ENCODE assay signal across 21 mouse cellular contexts in the genomic region with DNA sequence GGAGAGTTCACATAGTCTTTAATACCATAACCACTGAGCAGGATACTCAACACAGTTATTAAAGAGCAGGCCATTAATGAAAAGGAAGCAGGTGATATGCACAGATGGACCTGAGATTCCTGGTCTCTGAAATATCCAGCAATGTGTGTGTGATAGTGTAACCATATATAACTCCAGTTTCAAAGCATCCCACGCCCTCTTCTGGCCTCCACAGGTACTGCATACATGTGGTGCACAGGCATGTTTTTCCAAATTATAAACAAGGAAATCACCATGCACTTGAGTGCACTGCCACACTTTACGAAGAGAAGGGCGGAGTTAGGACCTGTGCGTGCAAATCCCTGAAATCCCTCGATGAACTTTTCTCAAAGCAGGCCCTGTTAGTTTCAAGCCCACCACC.
DNase-seq lines count a peak whose midpoint lies in the region; ATAC-seq and TF ChIP-seq lines count a peak whose summit lies in the region.
"Had no signal": no experiment of that assay in that cellular context is flagged by ENCODE, and none has a peak within 500 bp of the region (broad histone marks: within the 10 kb centered on the region; RNA-seq: fewer than 3 reads in every experiment).

No protein-coding gene starts in this region.

- DNase-seq in liver, postnatal 0 days = no peak
- DNase-seq in liver, embryonic 11.5 days (ENCODE audit: low spot score) = no peak
- DNase-seq in G1E (ENCODE audit: low spot score) = no peak
- DNase-seq in brain, embryonic 14.5 days (ENCODE audit: low read depth) = no peak
- DNase-seq: adrenal gland, adult 8-10 months; cerebellum, adult 9-11 months; kidney, postnatal 10 days; layer of hippocampus, adult 9-11 months; lung, postnatal 4 days; spleen, adult 18-20 months; thymus, postnatal 36 days had no signal

- no peak for ATAC-seq in intestine, postnatal 0 days
- ATAC-seq in intestine, embryonic 16.5 days = no peak
- no peak for ATAC-seq in liver, postnatal 0 days
- ATAC-seq in liver, embryonic 11.5 days (replicated peaks; ENCODE audit: low FRiP score) = no peak
- ATAC-seq in G1E (ENCODE audit: extremely low read depth, insufficient number of reproducible peaks, low FRiP score, poor library complexity, severe bottlenecking) = no peak
- ATAC-seq in megakaryocyte progenitor cell, adult 5-6 weeks (replicated peaks; ENCODE audit: poor library complexity) = no peak
- ATAC-seq: forebrain, embryonic 15.5 days had no signal

- peak; percentile 63 for TF ChIP-seq CTCF in intestine, postnatal 0 days (IDR thresholded peaks at IDR 0.05; ENCODE audit: low read depth)
- peak; percentile 65 for TF ChIP-seq CTCF in liver, postnatal 0 days (IDR thresholded peaks at IDR 0.05; ENCODE audit: low read depth)
- TF ChIP-seq CTCF in G1E (IDR thresholded peaks at IDR 0.05; ENCODE audit: low read depth, low read length) = 0 out of 2 replicates have a peak, but pooled peaks have one; percentile 11
- peak; percentile 11; the same call in 1 of the 2 replicates for TF ChIP-seq CTCF in brain, embryonic 14.5 days (IDR thresholded peaks at IDR 0.05; ENCODE audit: borderline replicate concordance, extremely low read depth, insufficient read depth, insufficient read length)

- WGBS in intestine, postnatal 0 days = 83% methylated on average over 5 of the region's 5 CpGs
- 89% methylated on average over 5 of the region's 5 CpGs for WGBS in intestine, embryonic 16.5 days
- 83% methylated on average over 5 of the region's 5 CpGs for WGBS in liver, postnatal 0 days (ENCODE audit: insufficient replicate concordance)
- 79% methylated on average over 5 of the region's 5 CpGs for WGBS in liver, embryonic 11.5 days

- H3K27ac ChIP-seq in intestine, postnatal 0 days (ENCODE audit: low read depth, low read length) = no peak overlapping the region
- no peak overlapping the region for H3K27ac ChIP-seq in intestine, embryonic 16.5 days (ENCODE audit: low read length)
- no peak overlapping the region for H3K27ac ChIP-seq in liver, postnatal 0 days (ENCODE audit: low read depth)
- no peak overlapping the region for H3K27ac ChIP-seq in liver, embryonic 11.5 days (ENCODE audit: low read depth, low read length)
- H3K27ac ChIP-seq: forebrain, embryonic 15.5 days; heart, embryonic 10.5 days; hindbrain, embryonic 13.5 days; neural tube, embryonic 13.5 days had no signal

- H3K4me3 ChIP-seq in intestine, postnatal 0 days (ENCODE audit: low read depth, low read length) = no peak overlapping the region
- no peak overlapping the region for H3K4me3 ChIP-seq in intestine, embryonic 16.5 days (ENCODE audit: low read length)
- H3K4me3 ChIP-seq in liver, postnatal 0 days (ENCODE audit: low read depth, low read length) = no peak overlapping the region
- no peak overlapping the region for H3K4me3 ChIP-seq in liver, embryonic 11.5 days (ENCODE audit: low read depth, low read length)
- H3K4me3 ChIP-seq in G1E (ENCODE audit: low read depth, low read length) = no peak overlapping the region
- H3K4me3 ChIP-seq: embryonic facial prominence, embryonic 13.5 days; forebrain, embryonic 15.5 days; heart, embryonic 10.5 days; hindbrain, embryonic 13.5 days; intestine, embryonic 15.5 days; neural tube, embryonic 13.5 days had no signal

- TF ChIP-seq EP300 in liver, postnatal 0 days (IDR thresholded peaks at IDR 0.05; ENCODE audit: low read depth) = no peak

- H3K9me3 ChIP-seq in intestine, postnatal 0 days (ENCODE audit: control insufficient read depth) = no peaks in the 10 kb centered on the region
- no peaks in the 10 kb centered on the region for H3K9me3 ChIP-seq in intestine, embryonic 16.5 days (ENCODE audit: control insufficient read depth, low read length)
- H3K9me3 ChIP-seq in liver, postnatal 0 days (ENCODE audit: low read length) = peaks cover 2% of the 10 kb centered on the region; the same call in 1 of the 2 replicates
- H3K9me3 ChIP-seq in liver, embryonic 11.5 days (ENCODE audit: control insufficient read depth, low read length) = 0 out of 2 replicates have a peak, but pooled peaks cover 3% of the 10 kb centered on the region
- peaks cover 5% of the 10 kb centered on the region for H3K9me3 ChIP-seq in G1E (replicated peaks)
- H3K9me3 ChIP-seq: embryonic facial prominence, embryonic 13.5 days; forebrain, embryonic 15.5 days; hindbrain, embryonic 13.5 days; intestine, embryonic 15.5 days had no signal

- H3K9ac ChIP-seq in intestine, postnatal 0 days (ENCODE audit: low read depth, low read length) = no peak overlapping the region
- H3K9ac ChIP-seq in intestine, embryonic 16.5 days (ENCODE audit: low read depth, low read length) = no peak overlapping the region
- no peak overlapping the region for H3K9ac ChIP-seq in liver, postnatal 0 days (replicated peaks)
- H3K9ac ChIP-seq in liver, embryonic 11.5 days (ENCODE audit: low read depth, low read length) = no peak overlapping the region
- H3K9ac ChIP-seq: embryonic facial prominence, embryonic 13.5 days; forebrain, embryonic 15.5 days; hindbrain, embryonic 13.5 days; intestine, embryonic 15.5 days; neural tube, embryonic 13.5 days had no signal

- H3K27me3 ChIP-seq in intestine, postnatal 0 days (replicated peaks; ENCODE audit: control insufficient read depth, insufficient read depth, low read length) = 0 out of 2 replicates have a peak, but pooled peaks cover 3% of the 10 kb centered on the region
- no peaks in the 10 kb centered on the region for H3K27me3 ChIP-seq in intestine, embryonic 16.5 days (replicated peaks; ENCODE audit: control insufficient read depth, insufficient read depth, low read length)
- H3K27me3 ChIP-seq in liver, postnatal 0 days (ENCODE audit: insufficient read depth, low read length) = no peaks in the 10 kb centered on the region
- no peaks in the 10 kb centered on the region for H3K27me3 ChIP-seq in liver, embryonic 11.5 days (replicated peaks; ENCODE audit: control insufficient read depth, insufficient read depth, low read length)
- H3K27me3 ChIP-seq in G1E (ENCODE audit: insufficient read depth, low read length) = no peaks in the 10 kb centered on the region
- H3K27me3 ChIP-seq: embryonic facial prominence, embryonic 13.5 days; forebrain, embryonic 15.5 days; hindbrain, embryonic 13.5 days; intestine, embryonic 15.5 days; neural tube, embryonic 13.5 days had no signal

- no peaks in the 10 kb centered on the region; the same call in 1 of the 2 replicates for H3K36me3 ChIP-seq in intestine, postnatal 0 days (ENCODE audit: control insufficient read depth, insufficient read depth)
- H3K36me3 ChIP-seq in intestine, embryonic 16.5 days (ENCODE audit: control insufficient read depth, insufficient read depth, low read length) = no peaks in the 10 kb centered on the region
- H3K36me3 ChIP-seq in liver, postnatal 0 days (replicated peaks; ENCODE audit: insufficient read depth, low read length) = no peaks in the 10 kb centered on the region
- H3K36me3 ChIP-seq in liver, embryonic 11.5 days (ENCODE audit: control insufficient read depth, insufficient read depth, low read length) = no peaks in the 10 kb centered on the region
- peaks cover 5% of the 10 kb centered on the region for H3K36me3 ChIP-seq in G1E (replicated peaks)
- H3K36me3 ChIP-seq: embryonic facial prominence, embryonic 13.5 days; forebrain, embryonic 15.5 days; hindbrain, embryonic 13.5 days; intestine, embryonic 15.5 days; neural tube, embryonic 13.5 days had no signal

- no peak overlapping the region for H3K4me2 ChIP-seq in intestine, postnatal 0 days (replicated peaks; ENCODE audit: low read depth)
- no peak overlapping the region for H3K4me2 ChIP-seq in intestine, embryonic 16.5 days (ENCODE audit: low read depth, low read length)
- H3K4me2 ChIP-seq in liver, postnatal 0 days (ENCODE audit: low read depth, low read length) = no peak overlapping the region
- no peak overlapping the region for H3K4me2 ChIP-seq in liver, embryonic 11.5 days
- H3K4me2 ChIP-seq: embryonic facial prominence, embryonic 13.5 days; forebrain, embryonic 15.5 days; hindbrain, embryonic 13.5 days; intestine, embryonic 15.5 days; midbrain, embryonic 11.5 days; neural tube, embryonic 13.5 days had no signal

- TF ChIP-seq POLR2A in brain, embryonic 14.5 days (IDR thresholded peaks at IDR 0.05; ENCODE audit: borderline replicate concordance, extremely low read depth, insufficient read depth, insufficient read length, poor library complexity, severe bottlenecking) = no peak

- H3K4me1 ChIP-seq in intestine, postnatal 0 days (replicated peaks; ENCODE audit: control insufficient read depth, insufficient read depth, low read length) = peaks cover 7% of the 10 kb centered on the region
- H3K4me1 ChIP-seq in intestine, embryonic 16.5 days (ENCODE audit: control insufficient read depth, insufficient read depth, low read length) = peaks cover 25% of the 10 kb centered on the region
- no peaks in the 10 kb centered on the region for H3K4me1 ChIP-seq in liver, postnatal 0 days (ENCODE audit: insufficient read depth)
- no peaks in the 10 kb centered on the region for H3K4me1 ChIP-seq in liver, embryonic 11.5 days (replicated peaks; ENCODE audit: control insufficient read depth, insufficient read depth, low read length)
- peaks cover 23% of the 10 kb centered on the region for H3K4me1 ChIP-seq in G1E (ENCODE audit: insufficient read depth, low read depth, low read length)
- H3K4me1 ChIP-seq: forebrain, embryonic 15.5 days; hindbrain, embryonic 13.5 days; neural tube, embryonic 13.5 days had no signal

Comparison
In these comparisons a context has a peak if more than half of its experiments do, and no peak if none do; other contexts are left out.
1. CTCF ChIP-seq: peak in every context shown above with its lines; median percentile 65 in liver, postnatal 0 days; 63 in intestine, postnatal 0 days; 11 in G1E; 11 in brain, embryonic 14.5 days.